Comparison of ENCODE assay signal across 10 mouse cellular contexts in the genomic region with DNA sequence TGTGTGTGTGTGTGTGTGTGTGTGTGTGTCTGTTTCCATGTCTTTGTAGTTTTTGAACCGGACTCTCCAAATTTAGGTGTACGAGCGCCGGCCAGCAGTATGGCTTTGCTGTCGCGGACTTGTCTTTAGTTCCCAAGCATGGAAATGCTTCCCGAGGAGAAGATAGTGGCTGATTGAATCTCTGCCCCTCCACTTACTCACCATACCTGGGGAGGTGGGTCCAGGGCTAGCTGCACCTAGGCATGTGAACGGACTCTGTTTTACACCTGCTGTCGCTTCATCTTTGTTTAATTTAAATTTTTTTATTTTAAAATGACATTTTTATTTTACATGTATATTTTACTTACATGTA. TPM values are rescaled to one million over a fixed set of nuclear protein-coding genes. Genes with fewer than 3 reads are reported as not detected.
DNase-seq lines count a peak whose midpoint lies in the region; ATAC-seq and TF ChIP-seq lines count a peak whose summit lies in the region.
"Had no signal": no experiment of that assay in that cellular context is flagged by ENCODE, and none has a peak within 500 bp of the region (broad histone marks: within the 10 kb centered on the region; RNA-seq: fewer than 3 reads in every experiment).

No protein-coding gene starts in this region.

- H3K36me3 ChIP-seq in heart, embryonic 14.5 days (ENCODE audit: control insufficient read depth, insufficient read depth, low read length): no peaks in the 10 kb centered on the region
- H3K36me3 ChIP-seq in hindbrain, embryonic 14.5 days (replicated peaks; ENCODE audit: control insufficient read depth, insufficient read depth): no peaks in the 10 kb centered on the region
- no peaks in the 10 kb centered on the region for H3K36me3 ChIP-seq in midbrain, embryonic 12.5 days

- H3K9me3 ChIP-seq in heart, embryonic 14.5 days (ENCODE audit: control insufficient read depth, low read length): no peaks in the 10 kb centered on the region
- no peaks in the 10 kb centered on the region for H3K9me3 ChIP-seq in hindbrain, embryonic 14.5 days (ENCODE audit: control insufficient read depth, low read length)
- no peaks in the 10 kb centered on the region for H3K9me3 ChIP-seq in midbrain, embryonic 12.5 days

- no peak for TF ChIP-seq CTCF in cortical plate, adult 2 months (IDR thresholded peaks at IDR 0.05; ENCODE audit: extremely low read depth, insufficient read depth, low read length)

- intact Hi-C loops in heart, postnatal 14 days (cut with DNase I): no loop called here

- 33% methylated on average over 9 of the region's 9 CpGs for WGBS in heart, embryonic 14.5 days
- WGBS in hindbrain, embryonic 14.5 days: 33% methylated on average over 9 of the region's 9 CpGs
- WGBS in midbrain, embryonic 12.5 days: 37% methylated on average over 9 of the region's 9 CpGs

- no peaks in the 10 kb centered on the region for H3K27me3 ChIP-seq in heart, embryonic 14.5 days (ENCODE audit: control insufficient read depth, insufficient read depth, low read length)
- H3K27me3 ChIP-seq in hindbrain, embryonic 14.5 days (ENCODE audit: control insufficient read depth, insufficient read depth, low read length): no peaks in the 10 kb centered on the region
- H3K27me3 ChIP-seq in midbrain, embryonic 12.5 days: no peaks in the 10 kb centered on the region

- H3K9ac ChIP-seq in heart, embryonic 14.5 days (ENCODE audit: low read length): peak overlapping the region; percentile 58
- H3K9ac ChIP-seq in hindbrain, embryonic 14.5 days: peak overlapping the region; percentile 75
- H3K9ac ChIP-seq in midbrain, embryonic 12.5 days (replicated peaks): peak overlapping the region; percentile 72

- peak overlapping the region; percentile 77 for H3K4me2 ChIP-seq in heart, embryonic 14.5 days (ENCODE audit: low read length)
- peak overlapping the region; percentile 53 for H3K4me2 ChIP-seq in hindbrain, embryonic 14.5 days (replicated peaks)
- H3K4me2 ChIP-seq in midbrain, embryonic 12.5 days (replicated peaks): peak overlapping the region; percentile 66

- no peak for TF ChIP-seq POLR2A in cortical plate, adult 2 months (IDR thresholded peaks at IDR 0.05; ENCODE audit: extremely low read depth, insufficient read depth, low read length)

- ATAC-seq in heart, embryonic 14.5 days (ENCODE audit: insufficient number of reproducible peaks, insufficient read depth, low FRiP score, low read depth): no peak
- ATAC-seq in hindbrain, embryonic 14.5 days (ENCODE audit: low FRiP score): peak; percentile 28; the same call in 1 of the 2 replicates
- ATAC-seq in midbrain, embryonic 12.5 days (ENCODE audit: low FRiP score, low read depth): peak; percentile 36; the same call in 1 of the 2 replicates

- peak overlapping the region; percentile 43 to 55 for H3K4me3 ChIP-seq in heart, embryonic 14.5 days (ENCODE audit: control insufficient read depth in 1 of 2, insufficient read depth in 1 of 2, low read depth in 1 of 2, low read length in 2 of 2)
- H3K4me3 ChIP-seq in cortical plate, adult 2 months (ENCODE audit: insufficient read depth, low read length): peak overlapping the region; percentile 48
- H3K4me3 ChIP-seq in hindbrain, embryonic 14.5 days (replicated peaks; ENCODE audit: low read length): peak overlapping the region; percentile 45
- H3K4me3 ChIP-seq in midbrain, embryonic 12.5 days: peak overlapping the region; percentile 52

- no peaks in the 10 kb centered on the region for H3K4me1 ChIP-seq in heart, embryonic 14.5 days (ENCODE audit: control insufficient read depth in 2 of 2, insufficient read depth in 2 of 2, low read length in 2 of 2)
- H3K4me1 ChIP-seq in cortical plate, adult 2 months (ENCODE audit: control insufficient read depth, insufficient read depth, low read length): no peaks in the 10 kb centered on the region
- no peaks in the 10 kb centered on the region for H3K4me1 ChIP-seq in hindbrain, embryonic 14.5 days (replicated peaks; ENCODE audit: control insufficient read depth, insufficient read depth, low read length)
- no peaks in the 10 kb centered on the region for H3K4me1 ChIP-seq in midbrain, embryonic 12.5 days

- no peak overlapping the region for H3K27ac ChIP-seq in heart, embryonic 14.5 days (replicated peaks in 1 of 2; ENCODE audit: control insufficient read depth in 1 of 2, insufficient read depth in 1 of 2, low read depth in 2 of 2, low read length in 2 of 2)
- H3K27ac ChIP-seq in cortical plate, adult 2 months (ENCODE audit: insufficient read depth, low read length): no peak overlapping the region
- H3K27ac ChIP-seq in hindbrain, embryonic 14.5 days: peak overlapping the region; percentile 69
- H3K27ac ChIP-seq in midbrain, embryonic 12.5 days (replicated peaks): no peak overlapping the region

- DNase-seq in heart, postnatal 14 days: no peak
- peak; percentile 36 for DNase-seq in hindbrain, embryonic 14.5 days (ENCODE audit: low spot score)
- no peak for DNase-seq in gastrocnemius, postnatal 4 days (ENCODE audit: low spot score in 2 of 2)
- no peak for DNase-seq in cerebellum, adult 11-12 months
- no peak for DNase-seq in gastrocnemius, adult 8-10 months (ENCODE audit: low spot score in 2 of 2)
- DNase-seq: gastrocnemius, postnatal 10 days; thymus, postnatal 14 days had no signal

RNA-seq across cellular contexts. Expression of a gene that starts 29.7 kb away (rescaled TPM):
- 2.0 and 2.4 TPM in 2 replicates for polyA plus RNA-seq in heart, embryonic 14.5 days (2014; fragmentation: Nextera tagmentation; extraction: Ambion mirVana)
- total RNA-seq in heart, postnatal 14 days (2021): 1 to 10 TPM; 2.1 to 2.3 TPM
- 2.0 and 2.1 TPM in 2 replicates for polyA plus RNA-seq in cortical plate, adult 2 months (2012; rRNA removed)
- 3.4 and 4.7 TPM in 2 replicates for polyA plus RNA-seq in hindbrain, embryonic 14.5 days (2014; fragmentation: Nextera tagmentation; extraction: Ambion mirVana)
- polyA plus RNA-seq in midbrain, embryonic 12.5 days (2016; fragmentation: Nextera tagmentation; extraction: Ambion mirVana): 4.8 and 4.9 TPM in 2 replicates
- total RNA-seq in gastrocnemius, postnatal 4 days (2021): 1 to 10 TPM; 2.7 to 2.8 TPM
- 1 to 10 TPM in 1 of 4 experiments, under 1 TPM in 3; 0.88 to 1.2 (median 0.97) TPM for total RNA-seq in gastrocnemius, adult 8-10 months (2022)
